Mouse (Mus musculus) gastrocnemius, postnatal 14 days (tissue): Measurements from ENCODE around the gene Agxt. TPM values are rescaled to one million over a fixed set of nuclear protein-coding genes. Genes with fewer than 3 reads are reported as not detected.

Experiments used
- DNase-seq: peaks from one replicate; pipeline ENCODE4 v3.0.0; 2021; ENCODE audit warnings: mixed read lengths
- intact Hi-C: fragments of 180-260 bp; cut with DNase I; formaldehyde crosslinking; loops from one replicate; pipeline ENCODE4 v1.15.1; 2025; ENCODE audit warnings: low total_unique reads
- total RNA-seq, 2 experiments: library from RNA; stranded (reverse); gene quantifications; 2 replicates each; pipeline ENCODE4 v1.2.3; 2021

Gene Agxt
- total RNA-seq, 2 experiments from 2014 or later: not detected

- intact Hi-C loops: no loop called here
Observed at GRCm38 (mm10) chr1:93142871-93143270, 7.8 kb downstream of the Agxt start.

GRCm38 (mm10) chr1:93144176-93144575 is 9.1 kb downstream of the Agxt start:
- DNase-seq: no peak
- intact Hi-C loops: no loop called here

More at GRCm38 (mm10) chr1:93142871-93143270, 7.8 kb downstream of the Agxt start:
- DNase-seq: no peak

- intact Hi-C loops: no loop called here
- no peak for DNase-seq
Observed at GRCm38 (mm10) chr1:93150907-93151661, 16.0 kb downstream of the Agxt start.

- no peak for DNase-seq
- intact Hi-C loops: no loop called here
Observed at GRCm38 (mm10) chr1:93157566-93157965, 22.5 kb downstream of the Agxt start.

- no peak for DNase-seq
- intact Hi-C loops: no loop called here
Observed at GRCm38 (mm10) chr1:93158916-93159315, 23.9 kb downstream of the Agxt start.

- no peak for DNase-seq
- intact Hi-C loops: no loop called here
Observed at GRCm38 (mm10) chr1:93159566-93160500, 24.8 kb downstream of the Agxt start.

GRCm38 (mm10) chr1:93160501-93161133 is 25.6 kb downstream of the Agxt start, which contains the start of gene 2310007B03Rik:
TSS of gene 2310007B03Rik (minus strand) at chr1:93160948.
- DNase-seq: no peak
- intact Hi-C loops: no loop called here

- DNase-seq: no peak
- intact Hi-C loops: no loop called here
Observed at GRCm38 (mm10) chr1:93161350-93161749, 26.3 kb downstream of the Agxt start.

- no peak for DNase-seq
- intact Hi-C loops: no loop called here
Observed at GRCm38 (mm10) chr1:93161921-93162320, 26.9 kb downstream of the Agxt start.

GRCm38 (mm10) chr1:93162588-93162987 is 27.5 kb downstream of the Agxt start:
- intact Hi-C loops: no loop called here

GRCm38 (mm10) chr1:93165447-93165846 is 30.4 kb downstream of the Agxt start:
- DNase-seq: no peak
- intact Hi-C loops: no loop called here

More at GRCm38 (mm10) chr1:93162588-93162987, 27.5 kb downstream of the Agxt start:
- DNase-seq: no peak

GRCm38 (mm10) chr1:93166346-93167079 is 31.5 kb downstream of the Agxt start:
- DNase-seq: no peak
- intact Hi-C loops: no loop called here

GRCm38 (mm10) chr1:93168295-93168775 is 33.3 kb downstream of the Agxt start, which contains the start of gene Crocc2:
TSS of gene Crocc2 (plus strand) at chr1:93168725.
- intact Hi-C loops: no loop called here
- DNase-seq: no peak

- no peak for DNase-seq
- intact Hi-C loops: loop anchor here (5.0 kb wide), 1 partner anchor 164 kb away; no protein-coding TSS in a partner anchor
Observed at GRCm38 (mm10) chr1:93173665-93174064, 38.6 kb downstream of the Agxt start.

- intact Hi-C loops: loop anchor here (5.0 kb wide), 1 partner anchor 163 kb away; no protein-coding TSS in a partner anchor
- DNase-seq: peak; percentile 76
Observed at GRCm38 (mm10) chr1:93174399-93174798, 39.4 kb downstream of the Agxt start.

- DNase-seq: no peak
- intact Hi-C loops: no loop called here
Observed at GRCm38 (mm10) chr1:93175849-93176248, 40.8 kb downstream of the Agxt start.

GRCm38 (mm10) chr1:93176525-93177332 is 41.7 kb downstream of the Agxt start:
- intact Hi-C loops: no loop called here
- DNase-seq: peak; percentile 79

GRCm38 (mm10) chr1:93182281-93182680 is 47.2 kb downstream of the Agxt start:
- no peak for DNase-seq
- intact Hi-C loops: no loop called here
